8 mouse cellular contexts compared by ENCODE assay signal in the genomic region with DNA sequence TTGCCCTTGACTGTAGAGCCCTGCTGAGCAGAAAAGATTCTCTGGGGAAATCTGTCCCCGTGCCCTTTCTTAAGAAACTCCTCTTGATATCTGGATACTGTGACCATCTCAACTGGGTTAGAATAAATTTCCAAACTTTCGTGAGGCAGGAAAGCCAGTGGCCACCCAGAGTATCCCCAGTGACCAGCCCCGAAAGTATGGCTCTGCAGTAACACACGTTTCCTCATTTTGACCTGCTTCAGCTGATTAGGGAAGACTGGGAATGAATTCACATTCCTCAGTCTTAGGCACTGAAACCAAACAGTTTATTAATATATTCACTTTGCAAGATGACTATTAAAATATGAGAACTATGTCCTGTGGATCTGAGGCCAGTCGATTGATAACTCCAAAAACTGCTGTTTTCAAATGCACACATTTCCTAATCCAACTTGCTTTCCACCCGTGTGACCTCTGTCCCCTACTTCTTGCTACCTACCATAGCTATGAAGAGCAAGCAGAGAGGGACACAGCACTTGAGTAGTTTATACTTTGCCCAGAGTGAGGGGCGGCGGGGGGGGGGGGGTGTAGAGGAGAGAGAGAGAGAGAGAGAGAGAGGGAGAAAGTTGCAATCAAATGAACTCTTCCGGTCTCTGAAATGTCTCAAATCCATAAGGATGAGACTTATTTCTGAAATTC. TPM values are rescaled to one million over a fixed set of nuclear protein-coding genes. Genes with fewer than 3 reads are reported as not detected.
A peak's percentile ranks its signal among the peaks of the same experiment; 100 is the strongest.
DNase-seq lines count a peak whose midpoint lies in the region; ATAC-seq lines count a peak whose summit lies in the region.

No protein-coding gene starts in this region.

- H3K27me3 ChIP-seq in forebrain, embryonic 12.5 days: peaks cover 16% of the 10 kb centered on the region
- peaks cover 13% of the 10 kb centered on the region for H3K27me3 ChIP-seq in limb, embryonic 10.5 days (ENCODE audit: low read depth, poor library complexity, severe bottlenecking)
- no peaks in the 10 kb centered on the region for H3K27me3 ChIP-seq in midbrain, embryonic 16.5 days (ENCODE audit: control insufficient read depth, insufficient read depth, low read depth, low read length)

- no peak overlapping the region for H3K27ac ChIP-seq in forebrain, embryonic 12.5 days
- H3K27ac ChIP-seq in limb, embryonic 10.5 days: peak overlapping the region; percentile 97
- no peak overlapping the region for H3K27ac ChIP-seq in midbrain, embryonic 16.5 days (ENCODE audit: low read length)

- peaks cover 21% of the 10 kb centered on the region for H3K4me1 ChIP-seq in forebrain, embryonic 12.5 days
- peaks cover 72% of the 10 kb centered on the region for H3K4me1 ChIP-seq in limb, embryonic 10.5 days
- peaks cover 22% of the 10 kb centered on the region for H3K4me1 ChIP-seq in midbrain, embryonic 16.5 days (ENCODE audit: control insufficient read depth, insufficient read depth, low read length)

- H3K36me3 ChIP-seq in forebrain, embryonic 12.5 days (replicated peaks): no peaks in the 10 kb centered on the region
- H3K36me3 ChIP-seq in limb, embryonic 10.5 days: no peaks in the 10 kb centered on the region
- no peaks in the 10 kb centered on the region for H3K36me3 ChIP-seq in midbrain, embryonic 16.5 days (ENCODE audit: control insufficient read depth, insufficient read depth, low read length)

- peak overlapping the region; percentile 81 for H3K9ac ChIP-seq in forebrain, embryonic 12.5 days
- H3K9ac ChIP-seq in midbrain, embryonic 16.5 days (ENCODE audit: low read depth, low read length): peak overlapping the region; percentile 82; the same call in 1 of the 2 replicates

- peak overlapping the region; percentile 96 for H3K4me2 ChIP-seq in forebrain, embryonic 12.5 days
- H3K4me2 ChIP-seq in midbrain, embryonic 16.5 days (ENCODE audit: low read length): peak overlapping the region; percentile 98

- H3K9me3 ChIP-seq in forebrain, embryonic 12.5 days: no peaks in the 10 kb centered on the region
- no peaks in the 10 kb centered on the region for H3K9me3 ChIP-seq in limb, embryonic 10.5 days (replicated peaks)
- no peaks in the 10 kb centered on the region for H3K9me3 ChIP-seq in midbrain, embryonic 16.5 days (replicated peaks; ENCODE audit: control insufficient read depth, low read length, poor library complexity, severe bottlenecking)

- 28% methylated on average over 9 of the region's 9 CpGs for WGBS in forebrain, embryonic 12.5 days
- 28% methylated on average over 9 of the region's 9 CpGs for WGBS in limb, embryonic 10.5 days
- WGBS in midbrain, embryonic 16.5 days: 21% methylated on average over 8 of the region's 9 CpGs

- peak; percentile 17 for DNase-seq in kidney, adult 9 months
- DNase-seq in kidney, postnatal 25 days: no peak
- no peak for DNase-seq in limb, embryonic 10.5 days (ENCODE audit: low spot score)
- DNase-seq in cerebellum, adult 9-11 months: no peak
- DNase-seq in gastrocnemius, postnatal 10 days: no peak

- ATAC-seq in forebrain, embryonic 12.5 days (ENCODE audit: low FRiP score): no peak
- no peak for ATAC-seq in midbrain, embryonic 16.5 days
- ATAC-seq in granulocyte monocyte progenitor cell, adult 5-6 weeks (replicated peaks; ENCODE audit: poor library complexity, severe bottlenecking): no peak

- peak overlapping the region; percentile 63 for H3K4me3 ChIP-seq in forebrain, embryonic 12.5 days (replicated peaks)
- H3K4me3 ChIP-seq in limb, embryonic 10.5 days: peak overlapping the region; percentile 87
- H3K4me3 ChIP-seq in midbrain, embryonic 16.5 days (ENCODE audit: low read depth, low read length): peak overlapping the region; percentile 79

RNA-seq across cellular contexts. Expression of a gene that starts 1.0 kb away (rescaled TPM):
- polyA plus RNA-seq in forebrain, embryonic 12.5 days (2016; fragmentation: Nextera tagmentation; extraction: Ambion mirVana): 89.0 and 102 TPM in 2 replicates
- polyA plus RNA-seq in limb, embryonic 10.5 days (2016; fragmentation: Nextera tagmentation; extraction: Ambion mirVana): 34.1 and 60.8 TPM in 2 replicates
- polyA plus RNA-seq in midbrain, embryonic 16.5 days (2015; fragmentation: Nextera tagmentation; extraction: Ambion mirVana): 43.3 and 51.8 TPM in 2 replicates
- total RNA-seq in gastrocnemius, postnatal 10 days (2021): 1 to 10 TPM; 1.9 to 2.5 TPM
- not detected in 2 replicates for total RNA-seq in granulocyte monocyte progenitor cell, adult 5-6 weeks (2014; fragmentation: Nextera tagmentation)
- 0.04 TPM in 1 of 2 replicates, not detected in the other for total RNA-seq in granulocyte monocyte progenitor cell, adult 5-6 weeks (2017)
